Mouse (Mus musculus): ENCODE measurements around the gene Anapc4. TPM values are rescaled to one million over a fixed set of nuclear protein-coding genes. Genes with fewer than 3 reads are reported as not detected.

The Anapc4 gene
- 119 and 124 TPM in 2 replicates for polyA plus RNA-seq (2014; fragmentation: Nextera tagmentation; extraction: Ambion mirVana)

DNA sequence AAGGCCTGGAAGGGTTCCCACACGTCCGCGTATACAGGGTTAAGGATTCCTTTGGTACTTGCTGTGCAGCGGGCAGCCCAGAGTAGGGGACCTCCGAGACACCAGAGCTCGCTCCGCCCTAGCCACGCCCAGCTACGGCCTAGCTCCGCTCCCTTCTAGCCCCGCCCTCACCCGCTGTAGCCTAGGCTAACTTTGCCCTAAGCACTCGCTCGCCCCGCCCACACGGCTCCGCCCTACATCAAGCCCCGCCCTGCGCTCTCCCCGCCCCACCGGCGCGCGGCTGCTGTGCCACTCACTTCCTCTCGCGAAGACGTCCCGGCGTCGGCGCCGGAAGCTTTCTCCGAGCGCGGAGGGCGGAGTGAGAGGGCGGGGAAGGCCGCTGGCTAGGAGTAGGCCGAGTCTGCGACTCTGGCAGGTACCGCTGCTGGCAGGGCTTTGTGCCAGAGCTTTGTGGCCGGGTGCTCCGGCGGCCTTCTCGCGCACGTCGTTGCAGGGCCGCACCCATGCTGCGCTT lies at the start of gene Anapc4:
TSS of gene Anapc4 (plus strand) at position 252 of the 514 bp plus-strand sequence.
- Histone ChIP-seq H3K9me3 (ENCODE audit: control insufficient read depth, low read length) (no peaks in the 10 kb centered on the region), H3K4me2 (ENCODE audit: low read depth, low read length, severe bottlenecking) (peak within 1 kb of the TSS; percentile 61), H3K9ac (ENCODE audit: low read length) (peak within 1 kb of the TSS; percentile 93), H3K36me3 (ENCODE audit: control insufficient read depth, insufficient read depth, low read length) (peaks cover 2% of the 10 kb centered on the region; the same call in 1 of the 2 replicates), H3K4me3 (ENCODE audit: low read depth, low read length) (peak within 1 kb of the TSS; percentile 74), H3K4me1 (replicated peaks; ENCODE audit: control insufficient read depth, insufficient read depth, low read length) (no peaks in the 10 kb centered on the region), H3K27ac (ENCODE audit: low read depth, low read length) (peak within 1 kb of the TSS; percentile 63), H3K27me3 (ENCODE audit: control insufficient read depth, insufficient read depth, low read length) (no peaks in the 10 kb centered on the region)
- ATAC-seq (replicated peaks; ENCODE audit: low FRiP score) (peak; percentile 100), DNase-seq (ENCODE audit: low spot score) (peak; percentile 100)
- WGBS = under 1% methylated on average over 50 of the region's 50 CpGs

GRCm38 (mm10) chr5:52786556-52787322 lies 47.1 kb upstream of the Anapc4 start:
- no peaks in the 10 kb centered on the region for H3K27me3 ChIP-seq (ENCODE audit: control insufficient read depth, insufficient read depth, low read length)
- no peak overlapping the region for H3K27ac ChIP-seq (ENCODE audit: low read depth, low read length)
- ATAC-seq (replicated peaks; ENCODE audit: low FRiP score) = no peak
- H3K9me3 ChIP-seq (ENCODE audit: control insufficient read depth, low read length) = no peaks in the 10 kb centered on the region
- 90% methylated on average over 7 of the region's 7 CpGs for WGBS
- no peaks in the 10 kb centered on the region for H3K36me3 ChIP-seq (ENCODE audit: control insufficient read depth, insufficient read depth, low read length)
- H3K4me2 ChIP-seq (ENCODE audit: low read depth, low read length, severe bottlenecking) = no peak overlapping the region
- DNase-seq (ENCODE audit: low spot score) = no peak
- H3K4me1 ChIP-seq (replicated peaks; ENCODE audit: control insufficient read depth, insufficient read depth, low read length) = no peaks in the 10 kb centered on the region
- no peak overlapping the region for H3K9ac ChIP-seq (ENCODE audit: low read length)
- H3K4me3 ChIP-seq (ENCODE audit: low read depth, low read length) = no peak overlapping the region

DNA sequence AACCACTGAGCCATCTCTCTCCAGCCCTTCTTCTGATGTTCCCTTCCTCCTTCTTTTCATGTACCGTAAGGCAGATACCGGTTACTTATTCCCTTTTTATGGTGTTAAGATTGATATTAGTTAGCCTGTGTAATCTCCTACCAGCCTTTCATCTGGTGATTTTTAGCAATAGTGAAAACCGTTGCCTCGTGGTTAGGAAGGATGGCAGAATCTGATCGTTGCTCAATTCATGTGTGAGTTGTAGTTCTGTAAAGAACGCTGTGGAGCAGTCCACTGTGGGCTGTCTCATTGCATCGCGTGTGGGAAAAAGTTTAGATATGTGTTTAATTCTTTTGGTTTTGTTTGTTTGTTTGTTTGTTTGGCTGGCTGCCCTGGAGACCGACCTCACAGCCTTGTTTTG lies 40.6 kb upstream of the Anapc4 start:
- no peak overlapping the region for H3K4me2 ChIP-seq (ENCODE audit: low read depth, low read length, severe bottlenecking)
- ATAC-seq (replicated peaks; ENCODE audit: low FRiP score) = no peak

DNA sequence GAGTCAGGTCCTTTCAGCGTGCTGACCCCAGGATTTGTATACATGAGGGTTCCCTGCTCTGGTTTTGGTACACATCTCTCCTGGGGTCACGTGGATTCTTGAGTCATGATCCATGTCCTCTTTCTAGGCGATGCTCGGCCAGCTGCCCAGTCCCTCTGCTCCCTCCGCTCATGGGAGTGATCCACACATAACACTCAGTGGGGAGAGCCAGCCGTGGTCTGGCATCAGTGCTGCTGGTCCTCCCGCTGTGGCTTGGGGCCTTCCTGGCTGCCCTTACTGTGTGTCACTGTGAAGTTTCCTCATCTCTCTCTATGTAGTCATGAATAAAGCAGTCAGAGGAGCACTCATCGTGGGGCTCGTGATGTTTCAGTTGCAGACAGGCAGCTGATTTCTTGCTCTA lies 39.7 kb upstream of the Anapc4 start:
- H3K27me3 ChIP-seq (ENCODE audit: control insufficient read depth, insufficient read depth, low read length) = no peaks in the 10 kb centered on the region
- no peak overlapping the region for H3K4me2 ChIP-seq (ENCODE audit: low read depth, low read length, severe bottlenecking)
- ATAC-seq (replicated peaks; ENCODE audit: low FRiP score) (no peak), DNase-seq (ENCODE audit: low spot score) (no peak)
- no peak overlapping the region for H3K9ac ChIP-seq (ENCODE audit: low read length)
- 93% methylated on average over 9 of the region's 9 CpGs for WGBS
- H3K36me3 ChIP-seq (ENCODE audit: control insufficient read depth, insufficient read depth, low read length) = no peaks in the 10 kb centered on the region; the same call in 1 of the 2 replicates
- H3K27ac ChIP-seq (ENCODE audit: low read depth, low read length) = no peak overlapping the region
- H3K4me3 ChIP-seq (ENCODE audit: low read depth, low read length) = no peak overlapping the region
- H3K9me3 ChIP-seq (ENCODE audit: control insufficient read depth, low read length) = no peaks in the 10 kb centered on the region
- no peaks in the 10 kb centered on the region for H3K4me1 ChIP-seq (replicated peaks; ENCODE audit: control insufficient read depth, insufficient read depth, low read length)

More for the DNA sequence above, 40.6 kb upstream of the Anapc4 start:
- Histone ChIP-seq H3K9me3 (ENCODE audit: control insufficient read depth, low read length) (no peaks in the 10 kb centered on the region), H3K4me3 (ENCODE audit: low read depth, low read length) (no peak overlapping the region), H3K27me3 (ENCODE audit: control insufficient read depth, insufficient read depth, low read length) (no peaks in the 10 kb centered on the region), H3K4me1 (replicated peaks; ENCODE audit: control insufficient read depth, insufficient read depth, low read length) (no peaks in the 10 kb centered on the region), H3K27ac (ENCODE audit: low read depth, low read length) (no peak overlapping the region), H3K36me3 (ENCODE audit: control insufficient read depth, insufficient read depth, low read length) (no peaks in the 10 kb centered on the region; the same call in 1 of the 2 replicates), H3K9ac (ENCODE audit: low read length) (no peak overlapping the region)
- WGBS = 95% methylated on average over 9 of the region's 9 CpGs
- no peak for DNase-seq (ENCODE audit: low spot score)

DNA sequence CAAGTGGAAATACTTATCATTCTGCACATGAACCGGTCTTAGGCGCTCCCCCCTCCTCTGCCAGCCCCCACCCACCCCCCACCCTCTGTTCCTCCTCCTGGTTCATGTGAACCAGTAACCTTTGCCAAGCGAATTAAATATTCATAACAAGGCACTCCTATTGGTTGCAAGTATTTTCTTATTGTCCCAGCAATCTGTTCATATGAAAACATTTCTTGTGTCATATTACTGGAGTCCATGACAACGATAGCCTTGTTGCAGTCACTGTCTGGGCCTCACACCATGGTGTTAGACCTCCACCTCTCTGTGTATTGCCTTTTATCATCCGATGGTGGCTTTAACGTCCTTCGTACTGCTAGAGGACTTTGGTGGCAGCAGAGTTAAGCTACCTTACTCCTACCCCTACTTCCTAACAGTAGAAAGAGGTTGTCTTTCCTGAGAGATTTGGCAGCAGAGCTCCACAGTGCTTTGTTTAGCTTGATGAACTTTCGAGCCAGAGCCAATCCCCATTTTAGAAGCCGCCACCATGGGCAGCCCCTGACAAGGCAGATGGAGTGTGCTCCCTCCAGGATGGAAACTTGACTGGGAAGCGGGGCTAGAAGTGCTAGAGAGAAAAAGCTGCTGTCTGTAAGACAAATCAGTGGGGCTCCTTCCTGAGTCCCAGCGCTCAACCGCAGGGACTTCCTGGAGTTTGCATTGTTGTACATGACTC lies 34.4 kb upstream of the Anapc4 start:
- H3K36me3 ChIP-seq (ENCODE audit: control insufficient read depth, insufficient read depth, low read length) = no peaks in the 10 kb centered on the region; the same call in 1 of the 2 replicates
- no peak overlapping the region for H3K4me2 ChIP-seq (ENCODE audit: low read depth, low read length, severe bottlenecking)
- no peak overlapping the region for H3K9ac ChIP-seq (ENCODE audit: low read length)
- H3K4me3 ChIP-seq (ENCODE audit: low read depth, low read length) = no peak overlapping the region
- no peaks in the 10 kb centered on the region for H3K4me1 ChIP-seq (replicated peaks; ENCODE audit: control insufficient read depth, insufficient read depth, low read length)
- H3K27me3 ChIP-seq (ENCODE audit: control insufficient read depth, insufficient read depth, low read length) = no peaks in the 10 kb centered on the region
- 92% methylated on average over 12 of the region's 12 CpGs for WGBS
- H3K9me3 ChIP-seq (ENCODE audit: control insufficient read depth, low read length) = no peaks in the 10 kb centered on the region
- H3K27ac ChIP-seq (ENCODE audit: low read depth, low read length) = no peak overlapping the region
- ATAC-seq (replicated peaks; ENCODE audit: low FRiP score) (no peak), DNase-seq (ENCODE audit: low spot score) (no peak)

DNA sequence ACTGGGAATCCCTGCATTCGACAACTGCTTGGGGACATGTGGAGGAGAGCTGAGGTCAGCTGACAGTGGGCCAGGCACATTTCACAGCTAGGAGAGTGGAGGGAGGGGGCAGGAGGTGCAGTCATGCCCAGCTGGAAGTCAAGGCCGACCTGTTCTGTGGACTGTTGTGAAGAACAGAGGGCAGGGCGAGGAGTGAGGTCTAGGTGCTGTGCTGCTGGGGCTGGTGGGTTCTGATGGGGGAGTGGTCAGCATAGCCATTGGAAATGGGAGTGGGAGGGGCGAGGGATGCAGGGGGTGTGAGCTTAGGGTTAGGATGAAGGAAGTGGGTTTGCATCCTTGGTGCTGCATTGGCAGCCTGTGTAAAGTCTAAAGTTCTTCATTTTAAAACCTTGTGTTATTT lies 28.0 kb upstream of the Anapc4 start:
- no peaks in the 10 kb centered on the region for H3K9me3 ChIP-seq (ENCODE audit: control insufficient read depth, low read length)
- H3K27ac ChIP-seq (ENCODE audit: low read depth, low read length) = no peak overlapping the region
- H3K4me2 ChIP-seq (ENCODE audit: low read depth, low read length, severe bottlenecking) = no peak overlapping the region
- H3K27me3 ChIP-seq (ENCODE audit: control insufficient read depth, insufficient read depth, low read length) = no peaks in the 10 kb centered on the region
- no peak overlapping the region for H3K4me3 ChIP-seq (ENCODE audit: low read depth, low read length)
- 82% methylated on average over 4 of the region's 4 CpGs for WGBS
- H3K9ac ChIP-seq (ENCODE audit: low read length) = no peak overlapping the region
- ATAC-seq (replicated peaks; ENCODE audit: low FRiP score) (no peak), DNase-seq (ENCODE audit: low spot score) (no peak)
- no peaks in the 10 kb centered on the region for H3K4me1 ChIP-seq (replicated peaks; ENCODE audit: control insufficient read depth, insufficient read depth, low read length)
- H3K36me3 ChIP-seq (ENCODE audit: control insufficient read depth, insufficient read depth, low read length) = no peaks in the 10 kb centered on the region; the same call in 1 of the 2 replicates

GRCm38 (mm10) chr5:52806349-52806748 lies 27.5 kb upstream of the Anapc4 start:
- DNase-seq (ENCODE audit: low spot score) = no peak
- ATAC-seq (replicated peaks; ENCODE audit: low FRiP score) = no peak
- WGBS = 91% methylated on average over 8 of the region's 8 CpGs
- H3K4me3 ChIP-seq (ENCODE audit: low read depth, low read length) = no peak overlapping the region
- H3K27me3 ChIP-seq (ENCODE audit: control insufficient read depth, insufficient read depth, low read length) = no peaks in the 10 kb centered on the region
- no peaks in the 10 kb centered on the region; the same call in 1 of the 2 replicates for H3K36me3 ChIP-seq (ENCODE audit: control insufficient read depth, insufficient read depth, low read length)
- H3K4me2 ChIP-seq (ENCODE audit: low read depth, low read length, severe bottlenecking) = no peak overlapping the region
- H3K9me3 ChIP-seq (ENCODE audit: control insufficient read depth, low read length) = no peaks in the 10 kb centered on the region
- H3K9ac ChIP-seq (ENCODE audit: low read length) = no peak overlapping the region
- no peaks in the 10 kb centered on the region for H3K4me1 ChIP-seq (replicated peaks; ENCODE audit: control insufficient read depth, insufficient read depth, low read length)
- H3K27ac ChIP-seq (ENCODE audit: low read depth, low read length) = no peak overlapping the region

GRCm38 (mm10) chr5:52807030-52807429 lies 26.8 kb upstream of the Anapc4 start:
- H3K4me2 ChIP-seq (ENCODE audit: low read depth, low read length, severe bottlenecking) = no peak overlapping the region
- ATAC-seq (replicated peaks; ENCODE audit: low FRiP score) (no peak), DNase-seq (ENCODE audit: low spot score) (no peak)
- H3K4me3 ChIP-seq (ENCODE audit: low read depth, low read length) = no peak overlapping the region
- WGBS = 91% methylated on average over 7 of the region's 7 CpGs
- no peak overlapping the region for H3K9ac ChIP-seq (ENCODE audit: low read length)
- H3K9me3 ChIP-seq (ENCODE audit: control insufficient read depth, low read length) = no peaks in the 10 kb centered on the region
- no peaks in the 10 kb centered on the region; the same call in 1 of the 2 replicates for H3K36me3 ChIP-seq (ENCODE audit: control insufficient read depth, insufficient read depth, low read length)
- no peak overlapping the region for H3K27ac ChIP-seq (ENCODE audit: low read depth, low read length)
- no peaks in the 10 kb centered on the region for H3K4me1 ChIP-seq (replicated peaks; ENCODE audit: control insufficient read depth, insufficient read depth, low read length)
- H3K27me3 ChIP-seq (ENCODE audit: control insufficient read depth, insufficient read depth, low read length) = no peaks in the 10 kb centered on the region
